Mouse (Mus musculus) CH12.LX (cell line): ENCODE results near the gene Spata1. TPM values are rescaled to one million over a fixed set of nuclear protein-coding genes. Genes with fewer than 3 reads are reported as not detected.
A peak's percentile ranks its signal among the peaks of the same experiment; 100 is the strongest.

ENCODE experiments used
- DNase-seq: peaks from one replicate; pipeline ENCODE4 v3.0.0-alpha.2; 2013; ENCODE audit errors: extremely low read depth
- H3K27ac ChIP-seq: 2 replicates; pipeline ENCODE4 v1.5.1; 2012; ENCODE audit warnings: low read depth, mild to moderate bottlenecking, control low read depth, moderate library complexity; ENCODE audit not compliant: insufficient read depth
- H3K27me3 ChIP-seq: replicated peaks from 2 replicates; pipeline ENCODE3; 2012; ENCODE audit warnings: inconsistent platforms
- H3K36me3 ChIP-seq, 2 experiments: replicated peaks in 1 of 2; 2 replicates each; pipeline versions ENCODE3 to v1.6.1; 2012; ENCODE audit warnings: inconsistent platforms in 1 of 2, low read length in 1 of 2, mild to moderate bottlenecking in 1 of 2, mixed read lengths in 1 of 2, moderate library complexity in 1 of 2; ENCODE audit not compliant: control insufficient read depth in 1 of 2, insufficient read depth in 1 of 2
- H3K4me1 ChIP-seq, 2 experiments: 2 replicates each; pipeline ENCODE4 v1.6.1; 2012; ENCODE audit warnings: inconsistent platforms in 1 of 2, moderate library complexity in 1 of 2; ENCODE audit not compliant: insufficient read depth in 2 of 2, control insufficient read depth in 1 of 2
- H3K4me2 ChIP-seq: 2 replicates; pipeline ENCODE4 v1.6.1; 2012; ENCODE audit warnings: low read depth, mild to moderate bottlenecking, control low read depth; ENCODE audit not compliant: poor library complexity, insufficient read depth, severe bottlenecking
- H3K4me3 ChIP-seq, 3 experiments: fragments of 150-350 bp in 1 of 3; sonication (generic) in 1 of 3; replicated peaks in 1 of 3; 2 replicates each; pipeline versions ENCODE3 to v1.5.1; 2011 to 2012; ENCODE audit warnings: low read depth in 2 of 3, low read length in 2 of 3, mild to moderate bottlenecking in 2 of 3, moderate library complexity in 2 of 3, control low read depth in 1 of 3, improper control_type of control experiment in 1 of 3, inconsistent platforms in 1 of 3, mixed read lengths in 1 of 3; ENCODE audit not compliant: poor library complexity in 1 of 3
- H3K79me2 ChIP-seq: replicated peaks from 2 replicates; pipeline ENCODE4 v1.6.1; 2012; ENCODE audit warnings: mild to moderate bottlenecking, moderate library complexity; ENCODE audit not compliant: control insufficient read depth, poor library complexity, insufficient read depth, severe bottlenecking; ENCODE audit errors: extremely low read depth
- H3K9ac ChIP-seq: 2 replicates; pipeline ENCODE4 v1.6.1; 2012; ENCODE audit warnings: low read depth, mild to moderate bottlenecking, control low read depth, moderate library complexity; ENCODE audit not compliant: insufficient read depth
- H3K9me3 ChIP-seq: replicated peaks from 2 replicates; pipeline ENCODE3; 2012; ENCODE audit warnings: low read length, inconsistent platforms, mixed read lengths
- CTCF ChIP-seq, 2 experiments: IDR thresholded peaks in 1 of 2; conservative IDR thresholded peaks in 1 of 2; 2 replicates each; pipeline ENCODE4 v1.5.1; 2011 to 2012; ENCODE audit warnings: low read depth in 2 of 2, low read length in 2 of 2, improper control_type of control experiment in 1 of 2, inconsistent platforms in 1 of 2, mild to moderate bottlenecking in 1 of 2, moderate library complexity in 1 of 2
- E2F4 ChIP-seq: IDR thresholded peaks from 2 replicates; pipeline ENCODE4 v1.6.1; 2011; ENCODE audit warnings: low read depth, low read length, improper control_type of control experiment; ENCODE audit not compliant: insufficient replicate concordance
- ELF1 ChIP-seq: IDR thresholded peaks from 2 replicates; pipeline ENCODE4 v1.6.1; 2014; ENCODE audit warnings: low read depth, mild to moderate bottlenecking, inconsistent platforms, low read length, improper control_type of control experiment
- EP300 ChIP-seq: IDR thresholded peaks from 2 replicates; pipeline ENCODE4 v1.6.1; 2011; ENCODE audit warnings: low read length, improper control_type of control experiment
- HCFC1 ChIP-seq: IDR thresholded peaks from 2 replicates; pipeline ENCODE4 v1.6.1; 2012; ENCODE audit warnings: low read depth, mild to moderate bottlenecking, inconsistent platforms, low read length, improper control_type of control experiment
- IRF4 ChIP-seq: IDR thresholded peaks from 2 replicates; pipeline ENCODE4 v1.6.1; 2014; ENCODE audit warnings: low read depth, mild to moderate bottlenecking, inconsistent platforms, low read length, improper control_type of control experiment
- KAT2A ChIP-seq: IDR thresholded peaks from 2 replicates; pipeline ENCODE4 v1.6.1; 2012; ENCODE audit warnings: low read length, improper control_type of control experiment, inconsistent platforms; ENCODE audit not compliant: insufficient replicate concordance
- MAX ChIP-seq: IDR thresholded peaks from 2 replicates; pipeline ENCODE4 v1.6.1; 2011; ENCODE audit warnings: low read length, improper control_type of control experiment
- MXI1 ChIP-seq: IDR thresholded peaks from 2 replicates; pipeline ENCODE4 v1.6.1; 2011; ENCODE audit warnings: mild to moderate bottlenecking, low read depth, low read length, improper control_type of control experiment
- NRF1 ChIP-seq: IDR thresholded peaks from 2 replicates; pipeline ENCODE4 v1.6.1; 2014; ENCODE audit warnings: low read depth, mild to moderate bottlenecking, inconsistent platforms, low read length, improper control_type of control experiment, moderate library complexity
- POLR2AphosphoS2 ChIP-seq: IDR thresholded peaks from 2 replicates; pipeline ENCODE4 v1.6.1; 2011; ENCODE audit warnings: low read depth, low read length, improper control_type of control experiment
- RAD21 ChIP-seq: IDR thresholded peaks from 2 replicates; pipeline ENCODE4 v1.6.1; 2011; ENCODE audit warnings: low read depth, mild to moderate bottlenecking, low read length, improper control_type of control experiment, moderate library complexity
- SMC3 ChIP-seq: IDR thresholded peaks from 2 replicates; pipeline ENCODE4 v1.6.1; 2011; ENCODE audit warnings: low read depth, low read length, improper control_type of control experiment
- TBP ChIP-seq: conservative IDR thresholded peaks from 2 replicates; pipeline ENCODE4 v1.6.1; 2011; ENCODE audit warnings: low read depth, low read length, improper control_type of control experiment
- USF1 ChIP-seq: IDR thresholded peaks from 2 replicates; pipeline ENCODE4 v1.6.1; 2014; ENCODE audit warnings: low read depth, mild to moderate bottlenecking, inconsistent platforms, low read length, improper control_type of control experiment
- dilution Hi-C: fragments of 300-500 bp; cut with MboI; formaldehyde crosslinking; loops from 2 replicates; pipeline ENCODE4 v1.14.3; 2020; ENCODE audit warnings: low sequenced_read_pairs; ENCODE audit not compliant: extremely low pct_unique_long_range_greater_than_20kb, extremely low pct_ligation_motif_present
- in situ Hi-C: fragments of 300-500 bp; cut with MboI; formaldehyde crosslinking; loops from 3 replicates; pipeline ENCODE4 v1.14.3; 2019; ENCODE audit warnings: low sequenced_read_pairs, low pct_ligation_motif_present, low pct_unique_long_range_greater_than_20kb, mixed read lengths
- polyA plus RNA-seq: library from polyadenylated mRNA; unstranded; fragments of >175 nt; gene quantifications from 2 replicates; pipeline ENCODE4 v1.2.1, GENCODE M21; 2012; ENCODE audit warnings: low read depth; ENCODE audit not compliant: insufficient read length
- total RNA-seq, 2 experiments: library from RNA; depleted of rRNA; stranded (reverse); fragments of 300-350 nt in 1 of 2; fragments of >200 nt in 1 of 2; gene quantifications; 2 replicates each; pipeline ENCODE4 v1.2.3; 2012 to 2014

Spata1 gene
- total and polyA plus RNA-seq, 3 experiments = 1.4 to 2.9 (median 2.0) TPM

DNA sequence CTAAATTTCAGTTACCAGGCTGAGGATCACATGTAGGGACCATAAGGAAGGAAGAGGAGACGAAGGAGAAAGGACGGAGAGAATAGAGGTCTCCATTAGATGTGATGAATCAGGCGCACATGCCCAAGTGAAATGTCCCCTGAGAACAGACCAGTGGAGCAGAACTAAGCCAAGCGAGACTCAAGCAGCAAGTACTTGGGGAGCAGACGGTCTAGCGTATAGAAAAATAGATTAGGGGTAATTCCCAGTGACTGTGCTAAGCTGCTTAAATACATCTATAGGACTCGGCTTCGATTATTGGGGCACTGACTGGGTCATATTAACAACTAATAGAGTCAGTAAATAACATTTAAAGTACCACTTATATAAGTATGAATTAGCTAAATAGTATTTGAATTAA is 4.6 kb downstream of the Spata1 start:
- no peak overlapping the region for H3K27ac ChIP-seq
- H3K9ac ChIP-seq = no peak overlapping the region
- no peak overlapping the region for H3K4me3 ChIP-seq
- H3K27me3 ChIP-seq = no peaks in the 10 kb centered on the region
- peaks cover 3 to 16% of the 10 kb centered on the region in 2 experiments; a peak in 3 of 4 replicates for H3K4me1 ChIP-seq
- H3K79me2 ChIP-seq = 0 out of 2 replicates have a peak, but pooled peaks cover 1% of the 10 kb centered on the region
- H3K36me3 ChIP-seq = no peaks in the 10 kb centered on the region
- dilution Hi-C loops = no loop called here
- TF ChIP-seq USF1 (no peak), KAT2A (no peak), MAX (0 out of 2 replicates have a peak, but pooled peaks have one; percentile 27), TBP (no peak), NRF1 (0 out of 2 replicates have a peak, but pooled peaks have one; percentile 10), EP300 (no peak), E2F4 (no peak), IRF4 (no peak), MXI1 (no peak), SMC3 (no peak), ELF1 (no peak), CTCF (conservative IDR thresholded peaks at IDR 0.05 in 1 of 2, IDR thresholded peaks at IDR 0.05 in 1 of 2; ENCODE audit: low read depth in 2 of 2, low read length in 2 of 2) (no peak), POLR2AphosphoS2 (no peak)
- in situ Hi-C loops = loop anchor here (10.0 kb wide), 1 partner anchor 150 kb away; no protein-coding TSS in a partner anchor
- no peak for DNase-seq
- H3K9me3 ChIP-seq = no peaks in the 10 kb centered on the region
- no peak overlapping the region for H3K4me2 ChIP-seq

DNA sequence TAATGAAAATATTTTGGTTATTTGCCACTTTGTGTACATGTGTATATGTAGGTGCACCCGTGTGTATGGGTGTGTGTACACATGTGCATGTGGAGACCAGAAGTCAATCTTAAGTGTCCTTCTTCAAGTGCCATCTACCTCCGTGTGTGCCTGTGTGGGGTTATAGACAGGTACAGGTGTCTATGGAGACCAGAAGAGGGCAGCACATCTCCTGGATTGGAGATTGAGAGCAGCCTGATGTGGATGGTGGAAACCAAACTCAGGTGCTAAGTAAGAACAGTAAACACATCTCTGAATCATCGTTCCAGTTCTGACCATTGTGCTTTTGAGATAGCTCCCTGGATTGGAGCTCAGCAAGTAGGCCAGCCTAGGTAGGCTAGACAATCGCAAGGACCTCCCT is 13.1 kb downstream of the Spata1 start:
- no peak overlapping the region for H3K27ac ChIP-seq
- no peaks in the 10 kb centered on the region for H3K4me1 ChIP-seq
- TF ChIP-seq CTCF (conservative IDR thresholded peaks at IDR 0.05 in 1 of 2, IDR thresholded peaks at IDR 0.05 in 1 of 2; ENCODE audit: low read depth in 2 of 2, low read length in 2 of 2) (peak in 1 of 2 experiments; percentile 61; a peak in 2 of 4 replicates), RAD21 (peak; percentile 60), HCFC1 (no peak), SMC3 (peak; percentile 54)
- TF ChIP-seq, all 38 proteins: peak for 3
- H3K4me3 ChIP-seq = no peak overlapping the region
- 0 out of 2 replicates have a peak, but pooled peaks cover 1% of the 10 kb centered on the region for H3K79me2 ChIP-seq
- H3K4me2 ChIP-seq = no peak overlapping the region
- no peak overlapping the region for H3K9ac ChIP-seq
- H3K36me3 ChIP-seq = peaks cover 0 to 2% of the 10 kb centered on the region in 2 experiments
- dilution Hi-C loops = no loop called here
- in situ Hi-C loops = no loop called here
- peak; percentile 37 for DNase-seq
- no peaks in the 10 kb centered on the region for H3K27me3 ChIP-seq
- H3K9me3 ChIP-seq = peaks cover 3% of the 10 kb centered on the region
